Mouse (Mus musculus): ENCODE results near the gene Cdk11b.

- TF ChIP-seq CTCF (IDR thresholded peaks at IDR 0.05) (peak; percentile 87), EP300 (IDR thresholded peaks at IDR 0.05) (no peak)
Measured at GRCm38 (mm10) chr4:155580420-155580819, 44.2 kb upstream of the Cdk11b start.

Data from lung, postnatal 0 days (tissue).